Mouse (Mus musculus): Measurements from ENCODE around the gene Plin2. TPM values are rescaled to one million over a fixed set of nuclear protein-coding genes. Genes with fewer than 3 reads are reported as not detected.

Plin2 gene
- polyA plus RNA-seq, 1 experiment = 9.5 TPM

DNA sequence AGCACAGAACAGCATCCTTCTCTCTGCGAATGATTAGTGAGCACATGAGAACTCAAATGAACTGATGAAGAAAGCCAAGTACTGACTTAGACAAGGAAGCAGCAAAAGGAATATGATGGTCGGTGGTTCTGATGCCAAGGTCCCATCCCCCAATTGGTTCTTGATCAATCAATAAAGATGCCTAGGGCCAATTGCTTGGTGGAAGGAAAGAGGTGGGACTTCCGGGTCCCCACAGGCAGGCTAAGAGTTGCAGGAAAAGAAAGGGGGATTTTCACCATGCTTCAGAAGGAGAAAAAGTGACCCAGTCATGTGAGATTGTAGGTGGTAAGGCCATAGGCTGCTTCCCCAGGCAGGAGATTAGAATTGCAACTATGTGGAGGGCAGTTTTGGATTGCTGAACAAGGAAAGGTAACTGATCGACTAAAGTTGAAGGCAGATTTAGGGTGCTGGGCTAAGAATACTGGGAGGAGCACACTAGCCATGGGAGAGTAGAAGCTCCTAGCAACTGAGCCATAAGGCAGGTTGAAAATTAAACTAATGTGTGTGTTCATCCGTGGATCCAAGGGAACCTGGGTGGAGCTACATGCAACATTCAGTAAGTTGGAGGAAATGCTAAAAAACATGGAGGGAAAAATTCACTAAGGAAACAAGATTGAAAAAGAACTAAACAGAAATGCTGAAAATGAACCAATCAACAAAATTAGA, 29.5 kb upstream of the Plin2 start:
- no peaks in the 10 kb centered on the region; the same call in 1 of the 2 replicates for H3K4me1 ChIP-seq (ENCODE audit: control insufficient read depth)
- H3K9me3 ChIP-seq (ENCODE audit: control insufficient read depth, low read length) = no peaks in the 10 kb centered on the region
- no peak overlapping the region for H3K4me3 ChIP-seq (replicated peaks)
- peaks cover 7% of the 10 kb centered on the region; the same call in 1 of the 2 replicates for H3K27me3 ChIP-seq (ENCODE audit: control insufficient read depth)
- TF ChIP-seq TAL1 (IDR thresholded peaks at IDR 0.05; ENCODE audit: low read length) = no peak
- TF ChIP-seq GATA1 (IDR thresholded peaks at IDR 0.05; ENCODE audit: low read length) = no peak
- H3K36me3 ChIP-seq (ENCODE audit: control insufficient read depth) = no peaks in the 10 kb centered on the region

DNA sequence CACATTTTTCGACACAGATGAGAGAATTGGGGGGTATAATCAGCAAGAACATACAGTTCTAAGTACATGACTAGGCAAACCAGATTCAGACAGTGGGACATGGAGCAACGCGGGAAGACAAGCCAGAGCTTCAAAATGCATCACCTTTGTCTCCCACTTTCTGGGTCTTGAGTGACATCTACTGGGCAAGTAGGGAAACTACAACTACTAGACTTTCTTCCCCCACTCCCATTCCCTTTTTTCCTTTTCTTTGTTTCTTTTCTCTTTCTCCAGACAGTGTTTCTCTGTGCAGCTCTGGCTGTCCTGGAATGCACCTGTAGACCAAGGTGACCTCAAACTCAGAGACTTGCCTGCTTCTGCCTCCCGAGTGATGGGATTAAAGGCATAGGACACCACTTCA, 27.0 kb upstream of the Plin2 start:
- no peaks in the 10 kb centered on the region for H3K36me3 ChIP-seq (ENCODE audit: control insufficient read depth)
- H3K4me3 ChIP-seq (replicated peaks) = no peak overlapping the region

DNA sequence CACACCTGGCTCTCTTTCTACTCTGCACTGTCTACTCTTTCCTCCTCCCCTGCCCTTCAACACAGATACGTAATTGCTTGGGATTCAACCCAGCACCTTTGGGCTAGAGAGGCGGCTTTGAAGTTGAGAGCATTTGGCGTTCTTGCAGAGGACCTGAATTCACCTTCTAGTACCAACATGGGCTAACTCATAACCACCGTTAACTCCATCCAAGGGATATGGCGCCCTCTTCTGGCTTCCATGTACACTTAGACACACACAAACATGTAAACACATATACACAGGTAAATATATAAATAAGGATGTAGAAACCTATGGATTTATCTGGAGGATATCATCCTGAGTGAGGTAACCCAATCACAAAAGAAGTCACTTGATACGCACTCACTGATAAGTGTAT, 25.2 kb upstream of the Plin2 start:
- Histone ChIP-seq H3K4me1 (ENCODE audit: control insufficient read depth) (no peaks in the 10 kb centered on the region; the same call in 1 of the 2 replicates), H3K27me3 (ENCODE audit: control insufficient read depth) (peaks cover 5% of the 10 kb centered on the region; the same call in 1 of the 2 replicates), H3K4me3 (replicated peaks) (no peak overlapping the region), H3K9me3 (ENCODE audit: control insufficient read depth, low read length) (no peaks in the 10 kb centered on the region), H3K36me3 (ENCODE audit: control insufficient read depth) (no peaks in the 10 kb centered on the region)
- no peak for TF ChIP-seq GATA1 (IDR thresholded peaks at IDR 0.05; ENCODE audit: low read length)
- TF ChIP-seq TAL1 (IDR thresholded peaks at IDR 0.05; ENCODE audit: low read length) = no peak

More for the DNA sequence above, 27.0 kb upstream of the Plin2 start:
- H3K4me1 ChIP-seq (ENCODE audit: control insufficient read depth) = no peaks in the 10 kb centered on the region; the same call in 1 of the 2 replicates
- no peaks in the 10 kb centered on the region for H3K9me3 ChIP-seq (ENCODE audit: control insufficient read depth, low read length)
- no peak for TF ChIP-seq GATA1 (IDR thresholded peaks at IDR 0.05; ENCODE audit: low read length)
- TF ChIP-seq TAL1 (IDR thresholded peaks at IDR 0.05; ENCODE audit: low read length) = no peak
- H3K27me3 ChIP-seq (ENCODE audit: control insufficient read depth) = peaks cover 7% of the 10 kb centered on the region; the same call in 1 of the 2 replicates

DNA sequence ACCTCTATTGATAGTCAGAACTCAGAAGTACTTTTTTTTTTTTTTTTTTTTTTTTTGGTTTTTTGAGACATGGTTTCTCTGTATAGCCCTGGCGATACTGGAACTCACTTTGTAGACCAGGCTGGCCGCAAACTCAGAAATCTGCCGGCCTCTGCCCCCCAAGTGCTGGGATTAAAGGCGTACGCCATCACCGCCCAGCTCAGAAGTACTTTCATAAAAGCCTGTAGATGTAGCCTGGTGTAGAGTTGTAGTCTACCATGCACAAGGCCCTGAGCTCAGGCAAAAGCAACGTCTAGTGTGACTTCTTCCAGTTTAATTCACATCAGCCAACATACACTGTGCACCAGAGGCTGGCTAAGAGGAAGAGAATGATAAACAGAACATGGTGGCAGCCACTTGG, 23.1 kb upstream of the Plin2 start:
- no peak for TF ChIP-seq TAL1 (IDR thresholded peaks at IDR 0.05; ENCODE audit: low read length)
- TF ChIP-seq GATA1 (IDR thresholded peaks at IDR 0.05; ENCODE audit: low read length) = no peak
- no peaks in the 10 kb centered on the region for H3K9me3 ChIP-seq (ENCODE audit: control insufficient read depth, low read length)
- H3K4me3 ChIP-seq (replicated peaks) = no peak overlapping the region
- no peaks in the 10 kb centered on the region for H3K36me3 ChIP-seq (ENCODE audit: control insufficient read depth)
- H3K4me1 ChIP-seq (ENCODE audit: control insufficient read depth) = no peaks in the 10 kb centered on the region; the same call in 1 of the 2 replicates
- H3K27me3 ChIP-seq (ENCODE audit: control insufficient read depth) = peaks cover 10% of the 10 kb centered on the region

DNA sequence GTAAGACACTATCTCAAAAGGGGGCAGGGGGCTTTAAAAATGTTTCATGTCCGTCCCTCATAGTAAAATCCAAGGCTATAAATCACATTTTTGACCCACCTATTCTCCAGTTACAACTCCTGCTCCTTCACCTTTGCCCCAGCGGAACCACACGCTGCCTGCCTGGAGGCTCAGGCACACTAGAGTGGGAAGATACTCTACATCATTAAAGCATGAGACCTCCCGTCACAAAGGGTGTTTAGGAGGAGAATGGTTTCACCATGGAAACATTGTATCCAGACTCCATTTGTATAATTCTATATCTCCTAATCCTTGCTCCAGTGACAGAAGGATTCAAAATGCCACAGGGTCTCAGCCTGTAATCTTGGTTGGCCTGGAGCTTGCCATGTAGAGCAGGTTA, 21.4 kb upstream of the Plin2 start:
- Histone ChIP-seq H3K27me3 (ENCODE audit: control insufficient read depth) (peaks cover 5% of the 10 kb centered on the region), H3K9me3 (ENCODE audit: control insufficient read depth, low read length) (no peaks in the 10 kb centered on the region), H3K36me3 (ENCODE audit: control insufficient read depth) (no peaks in the 10 kb centered on the region), H3K4me1 (ENCODE audit: control insufficient read depth) (peaks cover 6% of the 10 kb centered on the region), H3K4me3 (replicated peaks) (no peak overlapping the region)
- TF ChIP-seq GATA1 (IDR thresholded peaks at IDR 0.05; ENCODE audit: low read length) = no peak
- no peak for TF ChIP-seq TAL1 (IDR thresholded peaks at IDR 0.05; ENCODE audit: low read length)

DNA sequence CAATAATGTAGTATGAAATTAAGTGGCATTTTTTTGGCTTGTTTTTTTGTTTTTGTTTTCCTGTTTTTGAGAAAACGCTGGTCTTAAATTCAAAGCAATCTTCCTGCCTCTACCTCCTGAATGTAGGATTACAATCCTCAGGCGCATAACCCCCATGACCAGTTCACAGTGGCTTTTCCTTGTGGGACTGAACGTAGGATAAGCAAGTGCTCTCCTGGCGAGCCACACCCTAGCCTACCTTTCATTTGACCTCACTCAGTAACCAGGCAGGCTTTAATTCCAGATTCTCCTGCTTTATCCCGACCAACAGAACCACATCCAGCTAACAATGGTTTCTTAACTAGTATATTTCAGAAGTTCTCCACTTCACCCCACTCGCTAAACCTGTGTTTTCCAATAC, 20.9 kb upstream of the Plin2 start:
- no peaks in the 10 kb centered on the region for H3K36me3 ChIP-seq (ENCODE audit: control insufficient read depth)
- no peaks in the 10 kb centered on the region for H3K9me3 ChIP-seq (ENCODE audit: control insufficient read depth, low read length)
- no peak for TF ChIP-seq GATA1 (IDR thresholded peaks at IDR 0.05; ENCODE audit: low read length)
- TF ChIP-seq TAL1 (IDR thresholded peaks at IDR 0.05; ENCODE audit: low read length) = no peak
- peaks cover 7% of the 10 kb centered on the region for H3K4me1 ChIP-seq (ENCODE audit: control insufficient read depth)
- H3K4me3 ChIP-seq (replicated peaks) = no peak overlapping the region
- H3K27me3 ChIP-seq (ENCODE audit: control insufficient read depth) = peaks cover 5% of the 10 kb centered on the region

DNA sequence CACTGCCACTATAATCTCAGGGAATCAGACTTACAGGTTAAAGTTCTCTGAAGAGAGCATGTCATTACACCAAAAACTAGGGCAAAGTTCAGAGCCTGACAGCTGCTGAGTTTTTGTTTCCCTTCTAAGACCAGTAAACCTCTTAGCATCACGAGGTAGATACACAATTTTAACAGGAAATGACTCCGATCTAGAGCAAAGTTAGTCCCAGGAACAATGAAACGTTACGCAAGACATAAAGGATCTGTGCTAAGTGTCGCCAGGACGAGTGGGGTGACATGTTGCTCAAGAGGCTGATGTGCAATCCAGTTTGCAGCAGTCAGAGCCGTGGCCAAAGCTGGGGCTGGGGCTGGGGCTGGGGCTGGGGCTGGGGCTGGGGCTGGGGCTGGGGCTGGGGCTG, 20.3 kb upstream of the Plin2 start:
- TF ChIP-seq TAL1 (IDR thresholded peaks at IDR 0.05; ENCODE audit: low read length) = no peak
- TF ChIP-seq GATA1 (IDR thresholded peaks at IDR 0.05; ENCODE audit: low read length) = no peak
- Histone ChIP-seq H3K4me3 (replicated peaks) (no peak overlapping the region), H3K36me3 (ENCODE audit: control insufficient read depth) (no peaks in the 10 kb centered on the region), H3K9me3 (ENCODE audit: control insufficient read depth, low read length) (no peaks in the 10 kb centered on the region), H3K4me1 (ENCODE audit: control insufficient read depth) (peaks cover 10% of the 10 kb centered on the region), H3K27me3 (ENCODE audit: control insufficient read depth) (peaks cover 5% of the 10 kb centered on the region)

DNA sequence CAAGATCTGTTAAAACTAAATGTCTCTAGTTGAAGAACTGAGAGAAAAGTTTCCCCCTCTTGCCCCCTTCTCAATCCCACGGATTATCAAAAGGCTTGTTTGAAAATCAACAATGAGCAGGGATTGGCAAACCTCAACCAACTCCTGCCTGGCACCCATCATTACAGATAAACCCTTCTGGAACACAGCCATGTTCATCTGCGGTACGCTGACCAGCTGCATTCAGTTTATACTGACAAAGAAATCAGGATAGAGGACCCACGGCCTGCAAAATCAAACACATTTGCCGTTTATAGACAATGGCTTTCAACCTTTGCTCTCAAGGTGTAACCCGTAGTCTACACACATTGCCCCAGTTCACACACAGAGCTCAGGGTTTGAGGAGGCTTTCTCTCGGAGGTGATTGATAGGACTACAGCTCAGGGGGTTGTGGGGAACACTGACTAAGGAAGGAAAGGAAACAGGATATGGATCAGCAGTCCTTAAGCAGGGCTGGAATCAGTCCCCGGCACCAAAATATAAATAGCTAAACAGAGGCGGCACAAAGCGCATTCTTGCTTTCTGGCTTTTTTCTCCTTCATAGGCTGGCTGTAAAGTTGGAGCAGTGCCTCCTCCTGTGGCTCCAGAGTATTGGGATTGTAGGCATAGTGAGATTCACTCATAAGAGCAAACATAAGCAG, 19.3 kb upstream of the Plin2 start:
- H3K27me3 ChIP-seq (ENCODE audit: control insufficient read depth) = peaks cover 5% of the 10 kb centered on the region
- H3K36me3 ChIP-seq (ENCODE audit: control insufficient read depth) = no peaks in the 10 kb centered on the region
- no peak overlapping the region for H3K4me3 ChIP-seq (replicated peaks)
- peaks cover 12% of the 10 kb centered on the region for H3K4me1 ChIP-seq (ENCODE audit: control insufficient read depth)
- TF ChIP-seq GATA1 (IDR thresholded peaks at IDR 0.05; ENCODE audit: low read length) (no peak), TAL1 (IDR thresholded peaks at IDR 0.05; ENCODE audit: low read length) (no peak)
- H3K9me3 ChIP-seq (ENCODE audit: control insufficient read depth, low read length) = no peaks in the 10 kb centered on the region

DNA sequence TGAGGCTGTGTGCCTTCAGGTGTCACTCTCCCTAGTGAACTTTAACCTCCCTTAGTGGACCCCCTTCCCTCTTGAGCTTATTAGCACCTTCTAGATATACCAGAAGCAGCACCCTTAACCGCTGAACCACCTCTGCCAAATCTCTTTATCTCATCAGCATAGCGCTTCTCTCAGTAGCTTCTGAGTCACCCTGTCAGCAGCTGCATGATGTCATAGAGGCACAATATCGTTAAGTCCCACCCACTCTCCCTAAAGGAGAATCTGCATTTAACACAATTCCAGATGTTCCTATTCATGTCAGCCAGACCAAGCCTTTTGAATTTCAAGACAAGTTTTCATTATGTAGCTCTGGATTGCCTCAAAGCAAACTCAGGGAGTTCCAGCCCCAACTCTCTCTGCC, 16.7 kb upstream of the Plin2 start:
- Histone ChIP-seq H3K4me1 (ENCODE audit: control insufficient read depth) (peaks cover 21% of the 10 kb centered on the region), H3K27me3 (ENCODE audit: control insufficient read depth) (peaks cover 5% of the 10 kb centered on the region)

More for the DNA sequence above, 16.7 kb upstream of the Plin2 start:
- TF ChIP-seq TAL1 (IDR thresholded peaks at IDR 0.05; ENCODE audit: low read length) = no peak
- no peak for TF ChIP-seq GATA1 (IDR thresholded peaks at IDR 0.05; ENCODE audit: low read length)
- no peaks in the 10 kb centered on the region for H3K36me3 ChIP-seq (ENCODE audit: control insufficient read depth)
- H3K4me3 ChIP-seq (replicated peaks) = no peak overlapping the region
- no peaks in the 10 kb centered on the region for H3K9me3 ChIP-seq (ENCODE audit: control insufficient read depth, low read length)
